Mouse (Mus musculus): ENCODE measurements around the gene Wfdc9.
"Not testable (repeated sequence)": the region's sequence is repeated elsewhere in the genome, so short reads cannot be mapped to it uniquely, and the experiment has no call there.

Wfdc9 gene

DNA sequence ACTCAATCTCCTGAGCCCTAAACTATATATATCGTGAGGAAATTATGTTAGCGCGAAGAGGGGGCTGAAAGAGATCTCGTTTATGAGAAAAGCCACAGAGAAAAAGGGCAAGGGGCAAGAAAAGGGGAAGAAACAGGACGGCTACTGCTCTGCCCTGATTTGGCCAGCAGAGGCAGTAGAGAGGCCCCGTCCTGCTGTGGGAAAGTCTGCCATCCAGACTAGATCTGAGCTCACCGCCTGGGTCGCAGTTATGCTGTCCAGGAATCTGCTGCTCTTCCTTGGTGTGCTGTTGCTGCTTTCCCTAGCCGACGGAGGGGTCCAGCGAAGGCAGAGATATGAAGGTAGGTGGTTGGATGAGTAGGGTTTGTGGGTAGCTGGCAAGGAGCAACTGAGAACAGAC lies 525 bp downstream of the Wfdc9 start, which contains the start of gene Wfdc10:
TSS of gene Wfdc10 (plus strand) at position 189 of the 400 bp plus-strand sequence.
- TF ChIP-seq GATA4 (IDR thresholded peaks at IDR 0.05; ENCODE audit: insufficient replicate concordance, low read length): no peak

DNA sequence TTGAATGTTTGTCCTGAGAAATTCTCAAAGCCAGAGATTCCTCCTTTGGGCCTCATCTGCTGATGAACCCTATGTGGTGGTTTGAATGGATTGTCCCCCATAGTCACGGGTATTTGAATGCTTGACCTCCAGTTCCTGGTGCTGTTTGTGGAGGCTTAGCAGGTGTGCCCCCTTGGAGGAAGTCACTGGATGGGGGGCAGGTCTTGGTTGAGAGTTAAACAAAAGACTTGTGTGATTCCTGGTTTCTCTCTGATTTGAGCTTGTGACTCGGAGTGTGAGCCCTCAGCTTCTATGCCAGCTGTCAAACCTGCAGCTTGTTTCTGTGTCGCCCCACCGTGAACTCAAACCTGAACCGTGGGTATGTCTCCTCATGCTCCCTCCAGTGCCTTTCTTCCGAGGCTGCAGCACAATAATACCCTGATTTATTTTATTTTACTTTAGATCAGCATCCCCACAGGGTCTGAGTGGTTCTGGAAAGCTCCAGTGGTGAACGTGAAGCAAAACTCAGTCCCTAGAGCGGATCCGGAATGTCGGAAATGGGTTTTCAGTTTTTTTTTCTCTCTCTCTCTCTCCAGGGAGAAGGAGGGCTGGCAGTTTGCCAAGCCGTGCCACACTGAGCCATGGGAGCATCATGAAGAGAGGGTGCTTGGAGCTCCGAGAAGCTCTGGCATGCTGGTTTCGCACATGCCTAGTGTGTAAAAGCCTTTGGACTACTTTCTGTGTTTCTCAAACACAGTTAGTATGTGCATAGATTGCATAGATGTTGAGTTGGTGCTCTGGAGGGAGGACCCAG lies 14.3 kb downstream of the Wfdc9 start:
- no peak for TF ChIP-seq GATA4 (IDR thresholded peaks at IDR 0.05; ENCODE audit: insufficient replicate concordance, low read length)

DNA sequence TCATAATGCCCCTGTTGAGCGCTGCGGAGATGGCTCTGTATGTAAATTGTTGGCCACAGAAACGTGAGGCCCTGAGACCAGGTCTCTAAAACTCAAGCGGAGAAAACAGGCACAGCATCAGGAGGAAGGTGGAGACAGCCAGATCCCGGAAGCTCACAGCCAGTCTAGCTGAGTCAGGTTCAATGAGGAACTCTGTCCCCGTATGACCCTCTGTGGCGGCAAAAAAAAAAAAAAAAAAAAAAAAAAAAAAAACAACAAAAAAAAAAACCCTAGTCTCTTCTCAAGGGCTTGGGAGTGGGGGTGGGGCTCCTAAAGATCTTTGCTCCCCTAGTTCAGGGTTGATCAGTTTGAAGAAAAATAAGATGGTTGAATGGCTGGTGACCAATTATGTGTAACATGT lies 15.3 kb downstream of the Wfdc9 start:
- TF ChIP-seq GATA4 (IDR thresholded peaks at IDR 0.05; ENCODE audit: insufficient replicate concordance, low read length): no peak

DNA sequence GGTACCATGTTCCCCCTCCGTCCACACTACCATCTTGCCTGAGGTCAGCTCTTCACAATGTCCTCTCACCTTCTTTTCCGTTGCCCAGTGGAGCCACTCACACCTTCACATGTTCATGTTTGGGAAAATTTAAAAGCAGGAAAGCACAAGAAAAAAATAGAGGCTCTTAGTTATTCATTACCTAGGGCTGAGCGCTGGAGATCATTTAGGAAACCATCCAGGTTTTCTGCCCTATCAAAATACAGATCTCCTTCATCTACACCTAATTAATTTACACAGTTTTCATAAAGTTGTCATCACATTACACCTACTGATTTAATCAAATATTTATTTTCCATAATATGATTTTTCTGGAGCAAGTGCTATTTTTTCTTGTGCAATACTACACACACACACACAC lies 17.7 kb downstream of the Wfdc9 start, which contains the start of gene Wfdc16:
TSS of gene Wfdc16 (minus strand) at position 101 of the 400 bp plus-strand sequence.
- TF ChIP-seq GATA4 (IDR thresholded peaks at IDR 0.05; ENCODE audit: insufficient replicate concordance, low read length): no peak

DNA sequence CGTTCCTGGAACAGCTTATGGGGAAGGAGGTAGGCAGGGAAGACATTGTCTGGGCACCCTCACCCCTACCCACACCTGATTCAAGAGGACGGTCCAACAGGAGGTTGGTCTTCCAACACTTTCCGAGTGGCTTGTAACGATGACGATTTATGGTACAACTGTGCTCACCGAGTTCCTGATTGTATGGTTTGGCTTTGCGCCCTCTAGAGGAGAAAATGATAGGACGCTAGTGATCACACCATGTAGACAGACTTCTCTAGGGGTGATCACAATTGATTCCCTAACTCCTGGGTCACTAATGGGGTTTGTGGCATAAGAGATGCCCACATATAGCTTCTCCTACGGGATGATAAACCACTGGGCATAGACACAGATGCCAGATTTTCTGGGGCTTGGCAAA lies 21.1 kb downstream of the Wfdc9 start:
- TF ChIP-seq GATA4 (IDR thresholded peaks at IDR 0.05; ENCODE audit: insufficient replicate concordance, low read length): no peak

DNA sequence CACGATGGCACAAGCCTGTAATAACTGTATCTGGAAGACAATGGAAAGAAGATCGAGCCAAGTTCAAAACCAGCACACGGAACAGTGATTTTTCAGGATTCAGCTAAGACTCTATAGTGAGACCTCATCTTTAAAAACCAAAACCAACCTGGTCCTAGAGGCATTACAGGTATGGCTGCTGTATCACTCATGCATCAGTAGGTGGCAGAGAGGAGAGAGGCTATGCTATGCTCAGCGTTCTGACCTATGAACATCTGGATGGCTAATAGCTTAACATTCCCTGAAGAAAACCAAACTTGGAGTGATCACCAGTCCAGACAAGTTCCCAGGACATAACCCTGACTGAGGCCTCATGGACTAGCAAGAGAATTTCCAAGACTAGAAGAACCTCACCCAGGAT lies 34.6 kb downstream of the Wfdc9 start:
- TF ChIP-seq GATA4 (IDR thresholded peaks at IDR 0.05; ENCODE audit: insufficient replicate concordance, low read length): no peak

DNA sequence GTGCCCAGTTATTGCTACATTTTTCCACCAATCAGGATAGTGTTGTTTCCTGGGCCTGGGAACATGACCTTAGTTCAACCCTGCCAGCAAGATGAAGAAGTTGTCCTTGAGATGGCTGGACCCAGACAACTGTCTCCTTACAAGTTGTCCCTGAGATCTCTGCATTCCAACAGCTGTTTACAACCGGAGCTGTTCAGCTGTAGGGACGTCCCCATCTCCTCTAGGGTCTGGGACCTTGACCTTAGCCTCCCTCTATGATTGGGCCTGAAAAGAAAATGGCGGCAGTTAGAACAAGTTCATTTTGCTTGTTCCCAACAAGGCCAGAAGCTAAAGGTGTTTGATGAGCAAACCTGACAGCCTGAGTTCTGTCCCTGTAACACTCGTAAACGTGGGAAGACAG lies 37.3 kb downstream of the Wfdc9 start:
- TF ChIP-seq GATA4 (IDR thresholded peaks at IDR 0.05; ENCODE audit: insufficient replicate concordance, low read length): no peak

DNA sequence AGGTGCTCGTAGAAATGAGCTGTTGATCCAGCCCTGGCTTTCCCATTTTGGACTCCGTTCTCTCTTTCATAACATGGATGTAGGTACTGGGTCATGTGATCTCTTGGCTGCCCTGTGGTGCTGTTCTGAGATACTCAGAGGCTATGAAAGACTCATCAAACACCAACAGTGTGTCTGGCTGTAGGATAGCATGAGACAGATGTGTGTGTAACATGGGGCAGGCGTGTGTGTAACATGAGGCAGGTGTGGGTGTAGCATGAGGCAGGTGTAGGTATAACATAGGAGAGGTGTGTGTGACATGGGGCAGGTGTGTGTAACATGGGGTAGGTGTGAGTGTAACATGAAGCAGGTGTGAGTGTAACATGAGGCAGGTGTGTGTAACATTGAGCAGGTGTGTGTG lies 41.0 kb downstream of the Wfdc9 start:
- no peak for TF ChIP-seq GATA4 (IDR thresholded peaks at IDR 0.05; ENCODE audit: insufficient replicate concordance, low read length)

DNA sequence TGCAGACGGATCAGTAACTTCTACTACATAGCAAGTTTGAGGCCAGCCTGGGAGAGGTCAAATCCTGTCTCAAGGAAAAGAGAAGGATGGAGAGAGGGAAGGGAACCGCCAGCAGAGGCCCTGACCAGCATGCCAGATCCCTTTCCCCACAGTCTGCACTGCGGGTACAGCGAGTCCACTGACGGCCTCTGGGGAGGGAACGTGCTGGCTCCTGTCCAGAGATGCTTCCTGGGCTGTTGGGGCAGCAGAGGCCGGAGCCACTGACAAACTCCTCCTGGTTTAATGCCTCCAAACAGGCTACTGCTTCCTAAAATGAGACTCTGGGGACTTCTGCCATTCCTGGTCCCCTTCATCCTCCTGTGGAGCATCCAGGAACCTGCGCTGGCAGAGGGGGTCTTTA lies 42.9 kb downstream of the Wfdc9 start, which contains the start of the genes Wfdc6b and Wfdc8:
TSS of gene Wfdc6b (plus strand) at position 52 of the 400 bp plus-strand sequence.
TSS of gene Wfdc8 (minus strand) at position 156 of the 400 bp plus-strand sequence.
- TF ChIP-seq GATA4 (IDR thresholded peaks at IDR 0.05; ENCODE audit: insufficient replicate concordance, low read length): not testable (repeated sequence)

DNA sequence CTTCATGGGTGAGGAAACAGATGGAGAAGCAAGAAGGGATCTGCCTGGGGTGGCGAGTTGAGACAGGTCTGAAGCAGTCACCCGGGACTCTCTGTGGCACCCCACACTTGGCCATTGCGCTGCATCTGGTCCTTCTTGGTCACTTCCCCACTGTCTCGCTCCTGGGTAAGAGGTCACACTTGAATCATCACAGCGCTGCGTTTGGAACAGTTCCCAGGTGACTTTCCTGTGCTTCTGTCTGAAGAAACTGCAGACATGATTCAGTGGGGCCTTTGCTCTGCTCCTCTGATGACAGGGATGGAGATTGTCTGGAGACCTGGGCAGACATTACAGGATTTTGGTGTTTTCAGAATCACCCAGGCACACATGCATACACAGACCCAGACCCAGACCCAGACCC lies 47.6 kb downstream of the Wfdc9 start:
- no peak for TF ChIP-seq GATA4 (IDR thresholded peaks at IDR 0.05; ENCODE audit: insufficient replicate concordance, low read length)

DNA sequence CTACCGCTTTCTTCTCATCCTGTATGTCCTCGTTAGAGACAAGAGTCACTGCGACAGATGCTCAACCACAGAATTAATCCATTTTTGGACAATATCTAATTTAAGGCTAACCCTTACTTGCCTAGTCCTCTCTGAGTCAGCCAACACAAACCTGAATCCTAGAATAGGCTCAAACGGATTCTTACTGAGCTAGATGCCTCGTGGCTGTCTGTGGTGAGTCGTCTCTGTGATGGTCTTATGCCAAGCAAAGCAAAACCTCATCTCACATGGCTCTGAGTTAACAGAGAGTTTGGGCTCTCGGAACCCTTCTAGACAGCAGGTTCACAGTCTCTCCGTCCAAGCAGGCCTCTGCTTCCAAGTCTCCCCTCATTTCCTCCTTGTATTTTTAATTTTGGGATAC lies 52.0 kb downstream of the Wfdc9 start:
- no peak for TF ChIP-seq GATA4 (IDR thresholded peaks at IDR 0.05; ENCODE audit: insufficient replicate concordance, low read length)

DNA sequence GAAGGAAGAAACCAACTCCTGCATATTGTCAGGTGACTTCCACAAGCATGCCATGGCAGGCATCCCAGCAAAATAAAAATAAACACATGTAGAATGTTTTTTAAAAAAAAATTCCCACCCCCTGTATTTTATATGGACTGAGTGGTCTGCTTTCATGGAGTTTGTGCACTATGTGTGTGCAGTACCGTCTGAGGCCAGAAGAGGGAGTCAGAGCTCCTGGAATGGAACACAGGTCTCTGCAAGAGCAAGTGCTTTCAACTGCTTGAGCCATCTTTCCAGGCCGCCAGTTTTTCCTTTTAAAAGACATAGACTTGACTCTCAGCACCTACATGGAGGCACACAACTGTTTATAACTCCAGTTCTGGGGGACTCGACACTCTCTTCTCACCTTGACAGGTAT lies 52.9 kb downstream of the Wfdc9 start:
- no peak for TF ChIP-seq GATA4 (IDR thresholded peaks at IDR 0.05; ENCODE audit: insufficient replicate concordance, low read length)

DNA sequence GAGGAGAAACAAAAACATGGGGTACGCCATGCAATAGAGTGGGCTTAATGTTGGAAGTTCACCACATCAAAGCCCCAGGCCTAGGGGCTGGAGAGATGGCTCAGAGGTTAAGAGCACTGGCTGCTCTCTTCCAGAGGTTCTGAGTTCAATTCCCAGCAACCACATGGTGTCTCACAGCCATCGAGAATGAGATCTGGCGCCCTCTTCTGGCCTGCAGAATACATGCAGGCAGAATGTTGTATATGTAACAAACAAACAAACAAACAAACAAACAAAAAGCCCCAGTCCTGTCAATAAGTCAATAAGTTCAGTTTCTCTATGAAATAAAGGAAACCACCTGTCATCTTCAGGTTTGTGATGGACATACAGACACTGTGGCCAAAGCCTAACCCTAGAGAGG lies 56.2 kb downstream of the Wfdc9 start:
- no peak for TF ChIP-seq GATA4 (IDR thresholded peaks at IDR 0.05; ENCODE audit: insufficient replicate concordance, low read length)

All from liver, adult (tissue).